Mouse (Mus musculus) embryonic fibroblast, embryonic 13.5 days (primary cell): ENCODE measurements around the gene Zfp383. TPM values are rescaled to one million over a fixed set of nuclear protein-coding genes. Genes with fewer than 3 reads are reported as not detected.

Source experiments
- H3K27ac ChIP-seq: 2 replicates; pipeline ENCODE4 v1.5.1; 2012; ENCODE audit warnings: low read length, control low read depth, inconsistent platforms; ENCODE audit not compliant: insufficient read depth
- H3K4me1 ChIP-seq: 2 replicates; pipeline ENCODE4 v1.6.1; 2011; ENCODE audit warnings: low read length; ENCODE audit not compliant: control insufficient read depth, insufficient read depth
- H3K4me3 ChIP-seq: 2 replicates; pipeline ENCODE4 v1.5.1; 2011; ENCODE audit warnings: mild to moderate bottlenecking, control low read depth, low read length; ENCODE audit not compliant: insufficient read depth
- CTCF ChIP-seq: IDR thresholded peaks from 2 replicates; pipeline ENCODE4 v1.5.1; 2011; ENCODE audit warnings: mild to moderate bottlenecking, control low read depth, low read length, moderate library complexity, borderline replicate concordance; ENCODE audit not compliant: insufficient read depth
- POLR2A ChIP-seq: IDR thresholded peaks from 2 replicates; pipeline ENCODE4 v1.6.1; 2011; ENCODE audit warnings: low read depth, mild to moderate bottlenecking, control low read depth, low read length, moderate library complexity
- polyA plus RNA-seq: library from polyadenylated mRNA; stranded (reverse); fragments of >200 nt; gene quantifications from 2 replicates; pipeline ENCODE4 v1.2.4, GENCODE M21; 2011; ENCODE audit warnings: low read depth; ENCODE audit not compliant: missing spikeins, insufficient read length

Gene Zfp383
- polyA plus RNA-seq, 1 experiment: 11.6 TPM

GRCm38 (mm10) chr7:29904101-29904500, 3.9 kb upstream of the Zfp383 start:
- Histone ChIP-seq H3K4me3 (no peak overlapping the region), H3K27ac (no peak overlapping the region), H3K4me1 (peaks cover 2% of the 10 kb centered on the region; the same call in 1 of the 2 replicates)
- TF ChIP-seq POLR2A (no peak), CTCF (no peak)

GRCm38 (mm10) chr7:29905966-29906681, 1.9 kb upstream of the Zfp383 start, which contains the start of gene Zfp27:
Gene Zfp27 (minus strand): TSS chr7:29906572.
- TF ChIP-seq POLR2A (peak; percentile 72), CTCF (no peak)

DNA sequence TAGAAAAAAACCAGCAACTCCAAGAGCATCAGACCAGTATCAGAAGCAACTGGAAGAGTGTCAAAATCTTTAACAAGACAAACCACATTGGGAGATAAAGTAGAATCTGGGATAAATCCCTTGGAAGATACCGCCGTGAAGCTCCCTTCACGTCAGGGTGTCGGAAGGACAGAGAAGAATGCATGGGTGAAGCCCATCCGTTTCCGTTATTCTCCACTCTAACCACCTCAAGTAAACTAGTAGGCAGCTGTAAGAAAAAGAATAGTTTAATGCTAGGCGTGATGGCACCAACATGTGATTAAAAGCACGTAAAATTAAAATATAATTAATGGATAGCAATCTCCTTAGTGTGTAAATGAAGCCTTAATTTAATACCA, 1.4 kb upstream of the Zfp383 start:
- H3K4me3 ChIP-seq: no peak overlapping the region
- TF ChIP-seq POLR2A: 0 out of 2 replicates have a peak, but pooled peaks have one; percentile 22
- no peak for TF ChIP-seq CTCF
- H3K27ac ChIP-seq: peak overlapping the region; percentile 70

More at GRCm38 (mm10) chr7:29905966-29906681, 1.9 kb upstream of the Zfp383 start, which contains the start of gene Zfp27:
- Histone ChIP-seq H3K4me1 (peaks cover 6% of the 10 kb centered on the region; the same call in 1 of the 2 replicates), H3K27ac (peak within 1 kb of the TSS; percentile 70), H3K4me3 (peak within 1 kb of the TSS; percentile 72)

GRCm38 (mm10) chr7:29907206-29907605, 817 bp upstream of the Zfp383 start:
- H3K27ac ChIP-seq: peak overlapping the region; percentile 70; the same call in 1 of the 2 replicates
- TF ChIP-seq CTCF (no peak), POLR2A (no peak)

More for the DNA sequence above, 1.4 kb upstream of the Zfp383 start:
- peaks cover 6% of the 10 kb centered on the region; the same call in 1 of the 2 replicates for H3K4me1 ChIP-seq

DNA sequence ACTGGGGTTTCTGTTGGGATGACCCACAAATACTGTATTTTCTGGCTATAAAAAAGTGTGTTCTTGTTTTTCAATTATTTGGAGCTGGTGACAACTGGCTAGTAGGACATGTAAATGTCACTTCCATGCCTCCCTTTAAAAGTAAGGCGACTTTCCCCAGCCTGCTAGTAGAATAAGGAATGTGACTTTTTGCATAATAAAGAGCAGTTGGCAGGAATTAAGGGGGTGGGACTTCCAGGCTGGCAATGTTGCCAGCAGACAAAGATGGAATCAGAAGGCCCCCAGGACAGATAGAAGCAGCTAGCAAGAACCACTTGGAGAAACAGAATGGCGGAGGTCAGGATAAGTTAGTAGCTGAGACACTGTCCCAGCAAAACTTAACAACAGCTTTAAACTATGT, 2.2 kb downstream of the Zfp383 start:
- TF ChIP-seq CTCF (no peak), POLR2A (no peak)
- H3K4me1 ChIP-seq: peaks cover 6% of the 10 kb centered on the region; the same call in 1 of the 2 replicates
- H3K27ac ChIP-seq: no peak overlapping the region
- no peak overlapping the region for H3K4me3 ChIP-seq

More at GRCm38 (mm10) chr7:29907206-29907605, 817 bp upstream of the Zfp383 start:
- no peak overlapping the region for H3K4me3 ChIP-seq
- peaks cover 6% of the 10 kb centered on the region; the same call in 1 of the 2 replicates for H3K4me1 ChIP-seq

DNA sequence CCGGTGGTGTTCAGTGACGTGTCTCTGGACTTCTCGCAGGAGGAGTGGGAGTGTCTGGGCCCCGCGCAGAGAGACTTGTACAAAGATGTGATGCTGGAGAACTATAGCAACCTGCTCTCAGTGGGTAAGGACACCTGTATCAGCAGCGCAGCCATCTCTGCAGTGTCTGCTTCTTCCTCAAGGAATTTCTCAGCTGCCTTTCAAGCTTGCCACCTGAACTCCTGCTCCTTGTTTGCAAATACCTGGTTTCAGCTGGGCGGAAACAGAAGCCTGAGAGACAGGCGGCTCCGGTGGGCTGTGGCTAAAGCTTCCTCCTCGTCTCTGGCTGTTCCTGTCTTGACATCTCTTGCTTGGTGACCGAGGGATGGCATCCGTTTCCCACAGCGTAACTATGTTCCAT, 4.1 kb downstream of the Zfp383 start:
- no peak for TF ChIP-seq POLR2A
- no peak for TF ChIP-seq CTCF
- H3K4me1 ChIP-seq: peaks cover 6% of the 10 kb centered on the region; the same call in 1 of the 2 replicates

GRCm38 (mm10) chr7:29917371-29918061, 9.5 kb downstream of the Zfp383 start:
- Histone ChIP-seq H3K4me1 (no peaks in the 10 kb centered on the region), H3K4me3 (no peak overlapping the region), H3K27ac (no peak overlapping the region)
- TF ChIP-seq POLR2A: no peak
- TF ChIP-seq CTCF: no peak

More for the DNA sequence above, 4.1 kb downstream of the Zfp383 start:
- Histone ChIP-seq H3K4me3 (no peak overlapping the region), H3K27ac (no peak overlapping the region)

- TF ChIP-seq POLR2A (no peak), CTCF (no peak)
- no peak overlapping the region for H3K4me3 ChIP-seq
- no peak overlapping the region for H3K27ac ChIP-seq
- no peaks in the 10 kb centered on the region for H3K4me1 ChIP-seq
Measured at GRCm38 (mm10) chr7:29918062-29918453, 10.0 kb downstream of the Zfp383 start.

DNA sequence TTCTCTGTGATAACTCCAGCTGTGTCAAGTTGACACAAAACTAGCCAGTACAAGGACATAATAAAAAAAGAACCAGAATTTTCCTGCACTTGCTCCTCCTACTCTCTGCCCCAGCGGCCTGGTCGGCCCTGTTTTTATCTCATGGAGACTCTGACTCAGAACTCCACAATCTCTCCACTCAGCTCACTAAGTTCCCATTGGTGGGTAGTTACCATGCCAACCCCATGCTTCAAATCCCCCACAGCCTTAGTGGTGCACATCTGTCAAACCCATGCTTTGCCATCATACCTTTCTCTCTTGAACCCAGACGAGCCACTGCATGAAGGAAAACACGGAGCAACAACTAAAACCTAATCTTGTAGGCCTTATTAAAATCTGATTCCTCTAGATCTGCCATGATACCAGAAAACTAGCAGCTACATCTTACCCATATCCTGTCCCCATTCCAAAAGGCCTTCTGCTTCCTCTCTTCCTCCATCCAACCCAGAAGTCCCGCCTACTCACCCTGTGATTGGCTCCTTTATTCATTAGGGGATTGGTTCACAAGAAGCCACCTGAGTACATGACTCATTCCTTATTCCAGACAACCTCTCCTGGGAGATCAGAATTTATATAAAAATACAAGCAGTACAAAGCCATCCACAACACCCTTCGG, 13.5 kb downstream of the Zfp383 start:
- H3K27ac ChIP-seq: no peak overlapping the region
- TF ChIP-seq POLR2A (no peak), CTCF (no peak)
- H3K4me3 ChIP-seq: no peak overlapping the region
- H3K4me1 ChIP-seq: no peaks in the 10 kb centered on the region

DNA sequence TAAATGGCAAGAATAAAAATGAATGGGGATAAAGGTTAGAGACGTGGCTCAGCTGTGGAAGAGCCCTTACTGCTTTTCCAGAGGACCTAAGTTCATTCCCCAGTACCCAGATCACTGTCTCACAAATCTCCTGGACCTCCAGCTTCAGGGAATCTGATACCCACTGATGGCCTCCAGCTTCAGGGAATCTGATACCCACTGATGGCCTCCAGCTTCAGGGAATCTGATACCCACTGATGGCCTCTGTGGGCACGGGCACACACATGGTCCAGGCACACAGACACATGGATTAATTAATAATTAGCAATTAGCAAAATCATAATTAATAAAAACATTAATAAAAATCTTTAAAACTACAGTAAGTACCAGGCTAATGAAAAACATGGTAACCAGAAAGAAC, 14.8 kb downstream of the Zfp383 start:
- Histone ChIP-seq H3K4me3 (no peak overlapping the region), H3K4me1 (no peaks in the 10 kb centered on the region), H3K27ac (no peak overlapping the region)
- TF ChIP-seq POLR2A (no peak), CTCF (no peak)
